Mouse (Mus musculus) lung, postnatal 0 days (tissue): ENCODE data around the gene Adat1.

Experiments used
- CTCF ChIP-seq: IDR thresholded peaks from 2 replicates; pipeline ENCODE4 v1.5.1; 2016; ENCODE audit warnings: antibody characterized with exemption, mild to moderate bottlenecking
- EP300 ChIP-seq: IDR thresholded peaks from 2 replicates; pipeline ENCODE4 v1.6.1; 2016; ENCODE audit warnings: antibody characterized with exemption, mild to moderate bottlenecking, control low read depth

DNA sequence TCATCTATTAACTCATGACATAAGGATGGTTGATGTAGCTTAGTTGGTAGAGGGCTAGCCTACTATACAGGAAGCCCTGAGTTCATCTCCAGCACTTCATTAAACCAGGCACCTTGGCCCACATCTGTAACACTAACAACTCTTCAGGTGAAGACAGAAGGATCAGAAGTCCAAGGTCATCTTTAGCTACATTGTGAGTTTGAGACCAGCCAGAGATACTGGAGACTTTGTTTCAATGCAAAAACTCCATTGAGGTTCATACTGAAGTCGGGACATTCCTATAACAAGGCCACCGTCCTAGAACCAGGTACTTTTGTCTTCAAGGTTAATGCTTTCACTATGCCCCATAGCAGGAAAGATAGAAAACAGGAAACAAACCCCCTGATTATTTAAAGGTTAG lies 57.9 kb downstream of the Adat1 start:
- TF ChIP-seq CTCF (no peak), EP300 (no peak)
